Mouse (Mus musculus): ENCODE measurements around the gene Lpar1.

The Lpar1 gene

GRCm38 (mm10) chr4:58462586-58462985 is 91.1 kb downstream of the Lpar1 start:
- DNase-seq (ENCODE audit: low read depth, low spot score): peak; percentile 71

GRCm38 (mm10) chr4:58453334-58453733 is 100.4 kb downstream of the Lpar1 start:
- no peak for DNase-seq (ENCODE audit: low read depth, low spot score)

- DNase-seq (ENCODE audit: low read depth, low spot score): no peak
Measured at GRCm38 (mm10) chr4:58448825-58449224, 104.9 kb downstream of the Lpar1 start.

- DNase-seq (ENCODE audit: low read depth, low spot score): peak; percentile 66
Measured at GRCm38 (mm10) chr4:58447841-58448240, 105.9 kb downstream of the Lpar1 start.

- no peak for DNase-seq (ENCODE audit: low read depth, low spot score)
Measured at GRCm38 (mm10) chr4:58445846-58446245, 107.9 kb downstream of the Lpar1 start.

- DNase-seq (ENCODE audit: low read depth, low spot score): no peak
Measured at GRCm38 (mm10) chr4:58442338-58442737, 111.4 kb downstream of the Lpar1 start.

- DNase-seq (ENCODE audit: low read depth, low spot score): no peak
Measured at GRCm38 (mm10) chr4:58438654-58439053, 115.0 kb downstream of the Lpar1 start.

GRCm38 (mm10) chr4:58437271-58437670 is 116.4 kb downstream of the Lpar1 start:
- no peak for DNase-seq (ENCODE audit: low read depth, low spot score)

GRCm38 (mm10) chr4:58423276-58423930 is 130.3 kb downstream of the Lpar1 start:
- peak; percentile 59 for DNase-seq (ENCODE audit: low read depth, low spot score)

GRCm38 (mm10) chr4:58419225-58419624 is 134.5 kb downstream of the Lpar1 start:
- peak; percentile 51 for DNase-seq (ENCODE audit: low read depth, low spot score)

GRCm38 (mm10) chr4:58417319-58417718 is 136.4 kb downstream of the Lpar1 start:
- DNase-seq (ENCODE audit: low read depth, low spot score): peak; percentile 59

GRCm38 (mm10) chr4:58415537-58415936 is 138.2 kb downstream of the Lpar1 start:
- no peak for DNase-seq (ENCODE audit: low read depth, low spot score)

GRCm38 (mm10) chr4:58413188-58414185 is 140.2 kb downstream of the Lpar1 start:
- DNase-seq (ENCODE audit: low read depth, low spot score): no peak

GRCm38 (mm10) chr4:58401973-58402501 is 151.7 kb downstream of the Lpar1 start:
- peak; percentile 92 for DNase-seq (ENCODE audit: low read depth, low spot score)

GRCm38 (mm10) chr4:58400861-58401341 is 152.8 kb downstream of the Lpar1 start:
- peak; percentile 89 for DNase-seq (ENCODE audit: low read depth, low spot score)

Data from brain, adult 2 months (tissue).